Mouse (Mus musculus) kidney, adult 2 months (tissue): ENCODE data around the gene Olig2.

Experiments used
- CTCF ChIP-seq: fragments of 200-500 bp; conservative IDR thresholded peaks from 2 replicates; pipeline ENCODE4 v1.5.1; 2011; ENCODE audit warnings: low read depth, mild to moderate bottlenecking, control low read depth, low read length, moderate library complexity, mixed read lengths; ENCODE audit not compliant: insufficient read depth, insufficient read length
- POLR2A ChIP-seq: fragments of 200-500 bp; IDR thresholded peaks from one replicate; pipeline ENCODE4 v1.6.1; 2011; ENCODE audit warnings: low read depth, low read length, control low read depth

DNA sequence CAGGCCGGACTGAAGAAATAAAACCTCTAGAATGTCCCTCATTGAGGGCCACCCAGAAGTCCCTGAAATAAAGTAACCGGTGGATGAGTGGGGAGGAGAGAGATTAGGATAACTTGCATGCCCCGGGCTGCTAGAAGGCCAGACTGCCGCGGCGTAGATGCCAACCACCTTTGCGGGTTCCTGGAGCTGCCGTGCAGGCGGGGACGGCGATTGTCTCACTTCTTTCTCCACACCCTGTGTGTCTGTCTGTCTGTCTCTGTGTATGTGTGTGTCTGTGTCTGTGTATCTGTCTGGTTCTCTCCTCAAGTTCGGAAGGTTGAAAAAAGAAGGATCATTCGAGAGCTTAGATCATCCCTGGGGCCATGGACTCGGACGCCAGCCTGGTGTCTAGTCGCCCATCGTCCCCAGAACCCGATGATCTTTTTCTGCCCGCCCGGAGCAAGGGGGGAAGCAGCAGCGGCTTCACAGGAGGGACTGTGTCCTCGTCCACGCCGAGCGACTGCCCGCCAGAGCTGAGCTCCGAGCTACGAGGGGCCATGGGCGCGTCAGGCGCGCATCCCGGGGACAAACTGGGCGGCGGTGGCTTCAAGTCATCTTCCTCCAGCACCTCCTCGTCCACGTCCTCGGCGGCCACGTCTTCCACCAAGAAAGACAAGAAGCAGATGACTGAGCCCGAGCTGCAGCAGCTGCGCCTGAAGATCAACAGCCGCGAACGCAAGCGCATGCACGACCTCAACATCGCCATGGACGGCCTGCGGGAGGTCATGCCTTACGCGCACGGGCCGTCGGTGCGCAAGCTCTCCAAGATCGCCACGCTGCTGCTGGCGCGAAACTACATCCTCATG, 1.0 kb downstream of the Olig2 start:
- TF ChIP-seq CTCF (no peak), POLR2A (no peak)
